Mouse (Mus musculus): ENCODE results near the gene Smyd2. TPM values are rescaled to one million over a fixed set of nuclear protein-coding genes. Genes with fewer than 3 reads are reported as not detected.
A peak's percentile ranks its signal among the peaks of the same experiment; 100 is the strongest.

Gene Smyd2
- total and polyA plus RNA-seq, 3 experiments, result 79.9 to 119 (median 84.7) TPM

GRCm38 (mm10) chr1:189921568-189921817, 670 bp downstream of the Smyd2 start:
- in situ Hi-C loops (cut with MboI; ENCODE audit: low pct_ligation_motif_present, low pct_unique_long_range_greater_than_20kb, low sequenced_read_pairs), result loop anchor here (5.0 kb wide), 1 partner anchor 34 kb away; no protein-coding TSS in a partner anchor
- Histone ChIP-seq H3K9ac (ENCODE audit: insufficient read depth, low read depth) (peak overlapping the region; percentile 77), H3K79me2 (replicated peaks; ENCODE audit: control insufficient read depth, extremely low read depth, insufficient read depth, poor library complexity, severe bottlenecking) (peaks cover 15% of the 10 kb centered on the region), H3K36me3 (replicated peaks in 1 of 2; ENCODE audit: control insufficient read depth in 1 of 2, insufficient read depth in 1 of 2, low read length in 1 of 2) (peaks cover 0 to 19% of the 10 kb centered on the region in 2 experiments), H3K9me3 (replicated peaks; ENCODE audit: low read length) (no peaks in the 10 kb centered on the region), H3K27ac (ENCODE audit: insufficient read depth, low read depth) (0 out of 2 replicates have a peak overlapping the region, but pooled peaks have one; percentile 21), H3K4me2 (ENCODE audit: insufficient read depth, low read depth, poor library complexity, severe bottlenecking) (peak overlapping the region; percentile 64), H3K4me3 (replicated peaks in 1 of 3; ENCODE audit: low read depth in 2 of 3, low read length in 2 of 3, poor library complexity in 1 of 3) (peak overlapping the region; percentile 75 to 98 (median 92)), H3K27me3 (replicated peaks) (no peaks in the 10 kb centered on the region), H3K4me1 (ENCODE audit: control insufficient read depth in 1 of 2, insufficient read depth in 2 of 2) (peaks cover 7 to 52% of the 10 kb centered on the region in 2 experiments; a peak in 3 of 4 replicates)
- DNase-seq (ENCODE audit: extremely low read depth), result no peak
- TF ChIP-seq ETS1 (conservative IDR thresholded peaks at IDR 0.05; ENCODE audit: low read depth, low read length) (no peak), UBTF (IDR thresholded peaks at IDR 0.05; ENCODE audit: low read depth, low read length) (no peak), POLR2AphosphoS2 (IDR thresholded peaks at IDR 0.05; ENCODE audit: low read depth, low read length) (no peak), ZKSCAN1 (IDR thresholded peaks at IDR 0.05; ENCODE audit: borderline replicate concordance, low read depth, low read length) (no peak), BHLHE40 (IDR thresholded peaks at IDR 0.05; ENCODE audit: low read depth, low read length) (no peak), PAX5 (IDR thresholded peaks at IDR 0.05; ENCODE audit: low read length) (no peak), RCOR1 (conservative IDR thresholded peaks at IDR 0.05; ENCODE audit: low read depth, low read length) (no peak), ZNF384 (IDR thresholded peaks at IDR 0.05; ENCODE audit: low read depth, low read length) (no peak), E2F4 (IDR thresholded peaks at IDR 0.05; ENCODE audit: insufficient replicate concordance, low read depth, low read length) (no peak), MAFK (IDR thresholded peaks at IDR 0.05; ENCODE audit: insufficient replicate concordance, low read length) (no peak), RAD21 (IDR thresholded peaks at IDR 0.05; ENCODE audit: low read depth, low read length) (no peak), NELFE (IDR thresholded peaks at IDR 0.05; ENCODE audit: low read depth, low read length) (no peak), KAT2A (IDR thresholded peaks at IDR 0.05; ENCODE audit: insufficient replicate concordance, low read length) (no peak), NRF1 (IDR thresholded peaks at IDR 0.05; ENCODE audit: low read depth, low read length) (no peak), CHD2 (IDR thresholded peaks at IDR 0.05; ENCODE audit: low read length) (no peak), POLR2A (IDR thresholded peaks at IDR 0.05; ENCODE audit: low read depth, low read length) (no peak), SIN3A (IDR thresholded peaks at IDR 0.05; ENCODE audit: low read length) (no peak), MAZ (IDR thresholded peaks at IDR 0.05; ENCODE audit: low read depth, low read length) (no peak), CHD1 (IDR thresholded peaks at IDR 0.05; ENCODE audit: low read depth, low read length) (no peak), JUND (conservative IDR thresholded peaks at IDR 0.05; ENCODE audit: low read depth, low read length) (no peak)
- dilution Hi-C loops (cut with MboI; ENCODE audit: extremely low pct_ligation_motif_present, extremely low pct_unique_long_range_greater_than_20kb, low sequenced_read_pairs), result no loop called here
